Mouse (Mus musculus) lung, embryonic 15.5 days (tissue): Measurements from ENCODE around the gene Cdc42. TPM values are rescaled to one million over a fixed set of nuclear protein-coding genes. Genes with fewer than 3 reads are reported as not detected.

Experiments used
- ATAC-seq: fragments of 200-750 bp; cut with Nextera tagmentation; 2 replicates; pipeline ENCODE4 v1.8.0; 2017; ENCODE audit warnings: moderate number of reproducible peaks, borderline replicate concordance; ENCODE audit not compliant: low FRiP score, low TSS enrichment; ENCODE audit errors: extremely low read depth
- H3K27ac ChIP-seq: fragments of 300-500 bp; sonication (generic); 2 replicates; pipeline ENCODE4 v1.5.1; 2015; ENCODE audit warnings: moderate library complexity, mild to moderate bottlenecking, inconsistent platforms
- H3K27me3 ChIP-seq: fragments of 300-500 bp; sonication (generic); 2 replicates; pipeline ENCODE4 v1.6.1; 2015; ENCODE audit warnings: inconsistent platforms
- H3K36me3 ChIP-seq: fragments of 300-500 bp; sonication (generic); 2 replicates; pipeline ENCODE4 v1.6.1; 2015; ENCODE audit warnings: inconsistent platforms
- H3K4me1 ChIP-seq: fragments of 300-500 bp; sonication (generic); 2 replicates; pipeline ENCODE4 v1.6.1; 2015; ENCODE audit warnings: inconsistent platforms
- H3K4me2 ChIP-seq: fragments of 300-500 bp; sonication (generic); 2 replicates; pipeline ENCODE4 v1.6.1; 2015; ENCODE audit warnings: inconsistent platforms, mild to moderate bottlenecking, moderate library complexity
- H3K4me3 ChIP-seq: fragments of 300-500 bp; sonication (generic); 2 replicates; pipeline ENCODE4 v1.5.1; 2015; ENCODE audit warnings: mild to moderate bottlenecking, inconsistent platforms
- H3K9ac ChIP-seq: fragments of 300-500 bp; sonication (generic); 2 replicates; pipeline ENCODE4 v1.6.1; 2015; ENCODE audit warnings: inconsistent platforms
- H3K9me3 ChIP-seq: fragments of 300-500 bp; sonication (generic); 2 replicates; pipeline ENCODE4 v1.6.1; 2016; ENCODE audit warnings: inconsistent platforms
- WGBS: fragments of 180-500 bp; shearing (Covaris S2); methylation state at CpG from one replicate; pipeline ENCODE4 v1.1.7; 2015; 5-methylcytosine and 5-hydroxymethylcytosine counted together
- polyA plus RNA-seq: library from polyadenylated mRNA; unstranded; fragments of >200 nt; fragmentation: Nextera tagmentation; extraction: Ambion mirVana; gene quantifications from 2 replicates; pipeline ENCODE4 v1.2.1, GENCODE M21; 2015

Gene Cdc42
- polyA plus RNA-seq, 1 experiment from 2014 or later: 709 TPM

GRCm38 (mm10) chr4:137277600-137278143 is 79.8 kb downstream of the Cdc42 start:
- no peak overlapping the region for H3K27ac ChIP-seq
- no peaks in the 10 kb centered on the region for H3K9me3 ChIP-seq
- no peak for ATAC-seq
- H3K27me3 ChIP-seq: peaks cover 85% of the 10 kb centered on the region
- H3K9ac ChIP-seq: 0 out of 2 replicates have a peak overlapping the region, but pooled peaks have one; percentile 43
- no peaks in the 10 kb centered on the region for H3K36me3 ChIP-seq
- under 1% methylated on average over 66 of the region's 71 CpGs for WGBS
- peak overlapping the region; percentile 93 for H3K4me2 ChIP-seq
- H3K4me3 ChIP-seq: peak overlapping the region; percentile 49
- H3K4me1 ChIP-seq: peaks cover 44% of the 10 kb centered on the region

GRCm38 (mm10) chr4:137277166-137277513 is 80.4 kb downstream of the Cdc42 start, which contains the start of gene Wnt4:
Wnt4 (plus strand) TSS chr4:137277489.
- ATAC-seq: peak; percentile 85
- Histone ChIP-seq H3K36me3 (no peaks in the 10 kb centered on the region), H3K9ac (peak within 1 kb of the TSS; percentile 43; the same call in 1 of the 2 replicates), H3K4me3 (peak within 1 kb of the TSS; percentile 49), H3K9me3 (no peaks in the 10 kb centered on the region), H3K27me3 (peaks cover 80% of the 10 kb centered on the region), H3K4me1 (peaks cover 40% of the 10 kb centered on the region), H3K27ac (no peak within 1 kb of the TSS), H3K4me2 (peak within 1 kb of the TSS; percentile 93)
- WGBS: 0% methylated on average over 2 of the region's 45 CpGs

GRCm38 (mm10) chr4:137276443-137277165 is 80.9 kb downstream of the Cdc42 start:
- Histone ChIP-seq H3K4me2 (peak overlapping the region; percentile 93), H3K4me1 (peaks cover 40% of the 10 kb centered on the region), H3K9me3 (no peaks in the 10 kb centered on the region), H3K27ac (no peak overlapping the region), H3K4me3 (peak overlapping the region; percentile 49), H3K36me3 (no peaks in the 10 kb centered on the region), H3K9ac (peak overlapping the region; percentile 43; the same call in 1 of the 2 replicates), H3K27me3 (peaks cover 75% of the 10 kb centered on the region)
- ATAC-seq: peak; percentile 29
- WGBS: 1% methylated on average over 45 of the region's 46 CpGs

GRCm38 (mm10) chr4:137274304-137274703 is 83.2 kb downstream of the Cdc42 start:
- H3K27ac ChIP-seq: no peak overlapping the region
- peaks cover 33% of the 10 kb centered on the region for H3K4me1 ChIP-seq
- H3K4me3 ChIP-seq: no peak overlapping the region
- no peaks in the 10 kb centered on the region for H3K36me3 ChIP-seq
- H3K27me3 ChIP-seq: peaks cover 53% of the 10 kb centered on the region
- WGBS: 6% methylated on average over 6 of the region's 6 CpGs
- H3K9me3 ChIP-seq: no peaks in the 10 kb centered on the region
- H3K4me2 ChIP-seq: no peak overlapping the region
- ATAC-seq: no peak
- no peak overlapping the region for H3K9ac ChIP-seq

- WGBS: 66% methylated on average over 8 of the region's 8 CpGs
- H3K9me3 ChIP-seq: no peaks in the 10 kb centered on the region
- no peaks in the 10 kb centered on the region for H3K36me3 ChIP-seq
- H3K9ac ChIP-seq: no peak overlapping the region
- peaks cover 29% of the 10 kb centered on the region for H3K27me3 ChIP-seq
- no peak overlapping the region for H3K4me3 ChIP-seq
- no peak overlapping the region for H3K4me2 ChIP-seq
- ATAC-seq: no peak
- H3K4me1 ChIP-seq: peaks cover 13% of the 10 kb centered on the region
- H3K27ac ChIP-seq: no peak overlapping the region
Measured at GRCm38 (mm10) chr4:137271856-137272255, 85.7 kb downstream of the Cdc42 start.

Other genes starting within 250 kb of the Cdc42 start
- gene Wnt4, start 80.2 kb downstream of the Cdc42 start, polyA plus RNA-seq: 1.8 and 1.9 TPM in 2 replicates
- not detected in 2 replicates for gene Cela3a, start 52.1 kb upstream of the Cdc42 start, polyA plus RNA-seq
- gene Cela3b, start 72.8 kb upstream of the Cdc42 start, polyA plus RNA-seq: 0.16 and 0.94 TPM in 2 replicates
- gene 1700013G24Rik, start 95.6 kb upstream of the Cdc42 start, polyA plus RNA-seq: not detected in 2 replicates
- gene Hspg2, start 111.0 kb upstream of the Cdc42 start, polyA plus RNA-seq: 32.0 and 32.1 TPM in 2 replicates
- gene Ldlrad2, start 216.8 kb upstream of the Cdc42 start, polyA plus RNA-seq: 0.41 TPM in 1 of 2 replicates, not detected in the other
- 65.8 and 66.6 TPM in 2 replicates for gene Usp48, start 236.0 kb upstream of the Cdc42 start, polyA plus RNA-seq